Mouse (Mus musculus) kidney, adult 9 months (tissue): ENCODE measurements around the gene Rasa3.

Source experiments
- DNase-seq: peaks from one replicate; pipeline ENCODE4 v3.0.0; 2022

Rasa3 gene

GRCm38 (mm10) chr8:13614136-13614535, 63.3 kb downstream of the Rasa3 start:
- DNase-seq = no peak

- DNase-seq = no peak
Measured at GRCm38 (mm10) chr8:13611702-13612101, 65.7 kb downstream of the Rasa3 start.

- DNase-seq = no peak
Measured at GRCm38 (mm10) chr8:13609971-13610370, 67.4 kb downstream of the Rasa3 start.

GRCm38 (mm10) chr8:13608946-13609345, 68.5 kb downstream of the Rasa3 start:
- DNase-seq = no peak

- DNase-seq = no peak
Measured at GRCm38 (mm10) chr8:13605920-13606480, 71.4 kb downstream of the Rasa3 start.

GRCm38 (mm10) chr8:13602621-13603020, 74.8 kb downstream of the Rasa3 start:
- peak; percentile 19 for DNase-seq

- peak; percentile 24 for DNase-seq
Measured at GRCm38 (mm10) chr8:13601166-13601565, 76.2 kb downstream of the Rasa3 start.

GRCm38 (mm10) chr8:13600716-13601115, 76.7 kb downstream of the Rasa3 start:
- no peak for DNase-seq

GRCm38 (mm10) chr8:13600204-13600603, 77.2 kb downstream of the Rasa3 start:
- peak; percentile 34 for DNase-seq

GRCm38 (mm10) chr8:13597777-13598176, 79.6 kb downstream of the Rasa3 start:
- no peak for DNase-seq

- DNase-seq = no peak
Measured at GRCm38 (mm10) chr8:13595861-13596260, 81.5 kb downstream of the Rasa3 start.

- peak; percentile 28 for DNase-seq
Measured at GRCm38 (mm10) chr8:13594884-13595323, 82.5 kb downstream of the Rasa3 start.

GRCm38 (mm10) chr8:13593340-13593739, 84.1 kb downstream of the Rasa3 start:
- DNase-seq = no peak

- DNase-seq = no peak
Measured at GRCm38 (mm10) chr8:13591246-13591645, 86.2 kb downstream of the Rasa3 start.

- DNase-seq = no peak
Measured at GRCm38 (mm10) chr8:13589071-13589470, 88.3 kb downstream of the Rasa3 start.

- DNase-seq = no peak
Measured at GRCm38 (mm10) chr8:13584652-13585051, 92.8 kb downstream of the Rasa3 start.

GRCm38 (mm10) chr8:13577869-13578268, 99.5 kb downstream of the Rasa3 start:
- peak; percentile 55 for DNase-seq

GRCm38 (mm10) chr8:13571999-13572398, 105.4 kb downstream of the Rasa3 start:
- no peak for DNase-seq

- no peak for DNase-seq
Measured at GRCm38 (mm10) chr8:13562118-13562517, 115.3 kb downstream of the Rasa3 start, which contains the start of gene 1700029H14Rik. Gene 1700029H14Rik (minus strand): TSS chr8:13562461.

GRCm38 (mm10) chr8:13557526-13557925, 119.9 kb downstream of the Rasa3 start:
- DNase-seq = no peak

- no peak for DNase-seq
Measured at GRCm38 (mm10) chr8:13551574-13551830, 125.9 kb downstream of the Rasa3 start.

- peak; percentile 94 for DNase-seq
Measured at GRCm38 (mm10) chr8:13550718-13551573, 126.5 kb downstream of the Rasa3 start.

GRCm38 (mm10) chr8:13548831-13549230, 128.6 kb downstream of the Rasa3 start:
- DNase-seq = peak; percentile 64

- peak; percentile 71 for DNase-seq
Measured at GRCm38 (mm10) chr8:13548235-13548634, 129.2 kb downstream of the Rasa3 start.

GRCm38 (mm10) chr8:13546421-13546820, 131.0 kb downstream of the Rasa3 start:
- no peak for DNase-seq
